Mouse (Mus musculus) CH12.LX (cell line): Measurements from ENCODE around the gene Ago4.

Source experiments
- CTCF ChIP-seq, 2 experiments: IDR thresholded peaks in 1 of 2; conservative IDR thresholded peaks in 1 of 2; 2 replicates each; pipeline ENCODE4 v1.5.1; 2011 to 2012; ENCODE audit warnings: low read depth in 2 of 2, low read length in 2 of 2, improper control_type of control experiment in 1 of 2, inconsistent platforms in 1 of 2, mild to moderate bottlenecking in 1 of 2, moderate library complexity in 1 of 2
- ETS1 ChIP-seq: conservative IDR thresholded peaks from 2 replicates; pipeline ENCODE4 v1.6.1; 2012; ENCODE audit warnings: low read depth, mild to moderate bottlenecking, inconsistent platforms, low read length, improper control_type of control experiment, moderate library complexity
- JUN ChIP-seq: IDR thresholded peaks from 2 replicates; pipeline ENCODE4 v1.6.1; 2011; ENCODE audit warnings: low read depth, mild to moderate bottlenecking, low read length, improper control_type of control experiment, moderate library complexity; ENCODE audit not compliant: insufficient read depth
- JUND ChIP-seq: conservative IDR thresholded peaks from 2 replicates; pipeline ENCODE4 v1.6.1; 2011; ENCODE audit warnings: low read depth, low read length, improper control_type of control experiment
- MAFK ChIP-seq: IDR thresholded peaks from 2 replicates; pipeline ENCODE4 v1.6.1; 2011; ENCODE audit warnings: low read length, improper control_type of control experiment; ENCODE audit not compliant: insufficient replicate concordance
- MAX ChIP-seq: IDR thresholded peaks from 2 replicates; pipeline ENCODE4 v1.6.1; 2011; ENCODE audit warnings: low read length, improper control_type of control experiment
- POLR2A ChIP-seq: IDR thresholded peaks from 2 replicates; pipeline ENCODE4 v1.6.1; 2011; ENCODE audit warnings: low read depth, mild to moderate bottlenecking, improper control_type of control experiment, low read length
- RAD21 ChIP-seq: IDR thresholded peaks from 2 replicates; pipeline ENCODE4 v1.6.1; 2011; ENCODE audit warnings: low read depth, mild to moderate bottlenecking, low read length, improper control_type of control experiment, moderate library complexity
- TBP ChIP-seq: conservative IDR thresholded peaks from 2 replicates; pipeline ENCODE4 v1.6.1; 2011; ENCODE audit warnings: low read depth, low read length, improper control_type of control experiment
- ZNF384 ChIP-seq: IDR thresholded peaks from 2 replicates; pipeline ENCODE4 v1.6.1; 2012; ENCODE audit warnings: low read depth, low read length, improper control_type of control experiment, inconsistent platforms

DNA sequence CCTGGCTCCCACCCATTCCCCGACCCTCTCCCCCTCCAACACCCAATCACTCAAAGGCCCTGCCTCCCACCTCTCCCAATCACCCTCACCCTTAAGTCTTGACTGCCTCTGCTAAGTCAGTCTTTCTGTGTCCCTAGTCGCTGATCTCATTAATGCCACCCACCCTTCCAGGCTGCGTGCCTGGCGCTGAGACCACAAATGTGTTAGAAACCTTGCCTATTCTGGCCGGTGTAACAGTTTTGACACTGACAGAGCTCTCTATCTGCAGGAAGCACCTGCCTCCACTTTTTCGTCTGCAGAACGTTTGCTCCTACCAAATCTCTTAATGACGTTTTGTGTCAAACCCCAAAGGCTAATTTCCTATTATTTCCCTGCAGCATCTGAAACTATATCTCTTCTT, 64.3 kb downstream of the Ago4 start:
- TF ChIP-seq JUND: no peak
- TF ChIP-seq POLR2A: no peak
- TF ChIP-seq MAFK: no peak
- TF ChIP-seq CTCF (conservative IDR thresholded peaks at IDR 0.05 in 1 of 2, IDR thresholded peaks at IDR 0.05 in 1 of 2; ENCODE audit: low read depth in 2 of 2, low read length in 2 of 2): no peak
- TF ChIP-seq TBP: no peak
- no peak for TF ChIP-seq MAX
- TF ChIP-seq ETS1: no peak
- TF ChIP-seq JUN: no peak
- TF ChIP-seq ZNF384: no peak
- no peak for TF ChIP-seq RAD21
